In the genomic region with DNA sequence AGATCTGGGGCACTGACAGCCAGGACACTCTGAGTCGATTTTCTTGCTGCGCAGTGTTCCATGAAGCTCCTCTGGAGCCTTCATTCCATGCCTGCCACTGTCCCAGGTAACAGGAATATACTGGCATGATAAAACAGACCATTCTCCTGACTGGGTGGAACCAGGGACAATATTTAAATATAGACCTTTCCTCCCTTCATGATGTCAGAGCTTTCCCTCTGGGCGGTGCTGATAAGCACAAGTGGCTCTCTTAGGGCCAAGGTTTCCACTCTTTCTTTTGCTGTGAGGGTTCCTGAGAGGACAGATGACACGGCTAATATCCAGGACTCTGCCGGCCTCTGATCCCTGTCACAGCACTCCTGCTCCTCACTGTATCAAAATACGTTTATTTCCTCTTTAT, we compare ENCODE assay signal across 8 mouse cellular contexts. TPM values are rescaled to one million over a fixed set of nuclear protein-coding genes. Genes with fewer than 3 reads are reported as not detected.
DNase-seq lines count a peak whose midpoint lies in the region; ATAC-seq lines count a peak whose summit lies in the region.
"Had no signal": no experiment of that assay in that cellular context is flagged by ENCODE, and none has a peak within 500 bp of the region (broad histone marks: within the 10 kb centered on the region; RNA-seq: fewer than 3 reads in every experiment).

No protein-coding gene starts in this region.

- no peaks in the 10 kb centered on the region for H3K27me3 ChIP-seq in kidney, embryonic 15.5 days
- no peaks in the 10 kb centered on the region for H3K27me3 ChIP-seq in heart, embryonic 15.5 days

- no peaks in the 10 kb centered on the region for H3K9me3 ChIP-seq in kidney, embryonic 15.5 days (replicated peaks)
- no peaks in the 10 kb centered on the region for H3K9me3 ChIP-seq in heart, embryonic 15.5 days (replicated peaks)

- H3K4me3 ChIP-seq in kidney, embryonic 15.5 days (replicated peaks), result no peak overlapping the region
- H3K4me3 ChIP-seq in heart, embryonic 15.5 days, result no peak overlapping the region
- H3K4me3 ChIP-seq: myocyte had no signal

- no peak overlapping the region for H3K27ac ChIP-seq in kidney, embryonic 15.5 days
- H3K27ac ChIP-seq in heart, embryonic 15.5 days, result peak overlapping the region; percentile 59

- 72% methylated on average over 6 of the region's 6 CpGs for WGBS in kidney, embryonic 15.5 days
- WGBS in heart, embryonic 15.5 days, result 26% methylated on average over 6 of the region's 6 CpGs

- peaks cover 25% of the 10 kb centered on the region for H3K4me1 ChIP-seq in kidney, embryonic 15.5 days
- peaks cover 40% of the 10 kb centered on the region for H3K4me1 ChIP-seq in heart, embryonic 15.5 days (replicated peaks)

- ATAC-seq in kidney, embryonic 15.5 days (replicated peaks; ENCODE audit: low FRiP score), result 0 out of 2 replicates have a peak, but pooled peaks have one; percentile 18
- ATAC-seq in heart, embryonic 15.5 days (replicated peaks; ENCODE audit: insufficient number of reproducible peaks, insufficient read depth, low FRiP score, low read depth), result peak; percentile 72

- H3K9ac ChIP-seq in kidney, embryonic 15.5 days, result no peak overlapping the region
- H3K9ac ChIP-seq in heart, embryonic 15.5 days, result no peak overlapping the region

- no peak for DNase-seq in kidney, postnatal 14 days
- peak; percentile 49 for DNase-seq in cerebellum, adult 9-11 months
- peak; percentile 26 for DNase-seq in lung, postnatal 14 days
- DNase-seq in right cerebral cortex, postnatal 14 days, result no peak
- no peak for DNase-seq in embryo, embryonic 11 days

- no peak overlapping the region for H3K4me2 ChIP-seq in kidney, embryonic 15.5 days
- peak overlapping the region; percentile 26; the same call in 1 of the 2 replicates for H3K4me2 ChIP-seq in heart, embryonic 15.5 days

- no peaks in the 10 kb centered on the region for H3K36me3 ChIP-seq in kidney, embryonic 15.5 days
- no peaks in the 10 kb centered on the region for H3K36me3 ChIP-seq in heart, embryonic 15.5 days

RNA-seq across cellular contexts. Expression of a gene that starts 40.6 kb away (rescaled TPM):
- 7.3 and 7.9 TPM in 2 replicates for polyA plus RNA-seq in kidney, embryonic 15.5 days (2015; fragmentation: Nextera tagmentation; extraction: Ambion mirVana)
- polyA plus RNA-seq in heart, embryonic 15.5 days (2015; fragmentation: Nextera tagmentation; extraction: Ambion mirVana), result 3.0 and 4.8 TPM in 2 replicates

Comparison
In these comparisons a context has a peak if more than half of its experiments do, and no peak if none do; other contexts are left out.
1. DNase-seq: peak in cerebellum, adult 9-11 months (single experiment) and lung, postnatal 14 days (single experiment); none in kidney, postnatal 14 days (single experiment), right cerebral cortex, postnatal 14 days (single experiment) and embryo, embryonic 11 days (single experiment).